Mouse (Mus musculus) right cerebral cortex, postnatal 4 days (tissue): ENCODE measurements around the gene Btf3.

Experiments
- DNase-seq: peaks from one replicate; pipeline ENCODE4 v3.0.0-alpha.2; 2022

Gene Btf3

DNA sequence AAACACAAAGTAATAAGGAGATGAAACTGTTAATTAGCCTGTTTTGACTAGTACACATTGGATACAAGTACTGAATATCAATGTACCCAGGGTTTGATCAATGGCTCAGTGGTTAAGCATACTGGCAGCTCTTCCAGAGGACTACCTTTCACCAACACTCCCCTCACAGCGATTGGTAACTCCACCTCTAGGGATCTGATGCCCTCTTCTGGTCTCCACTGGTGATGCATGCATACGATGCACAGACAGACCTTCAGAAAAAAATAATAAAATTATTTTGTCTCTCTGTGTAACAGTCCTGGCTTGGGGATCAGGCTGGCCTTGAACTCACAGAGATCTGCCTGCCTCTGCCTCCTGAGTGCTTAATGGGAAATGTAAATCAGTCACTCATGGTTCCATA lies 15.3 kb upstream of the Btf3 start:
- DNase-seq, result no peak

DNA sequence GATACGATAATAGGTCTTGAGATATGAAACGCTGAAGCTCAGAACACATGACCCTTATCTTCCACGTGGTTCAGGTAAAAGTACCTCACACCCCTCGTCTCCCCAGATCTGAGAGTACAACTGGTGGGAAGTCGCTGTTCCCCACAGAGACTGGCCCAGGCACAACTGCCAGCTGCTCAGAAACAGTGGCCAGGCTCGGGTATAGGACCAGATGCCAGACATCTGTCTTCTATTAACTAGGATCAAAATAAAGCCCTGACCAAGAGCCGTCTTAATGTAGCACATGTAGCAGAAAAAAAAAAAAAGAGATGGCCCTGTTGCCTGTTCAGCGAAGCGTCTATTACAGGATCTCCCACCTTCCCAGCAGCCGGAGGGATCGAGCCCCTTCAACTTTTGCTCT lies 8.2 kb upstream of the Btf3 start:
- no peak for DNase-seq

DNA sequence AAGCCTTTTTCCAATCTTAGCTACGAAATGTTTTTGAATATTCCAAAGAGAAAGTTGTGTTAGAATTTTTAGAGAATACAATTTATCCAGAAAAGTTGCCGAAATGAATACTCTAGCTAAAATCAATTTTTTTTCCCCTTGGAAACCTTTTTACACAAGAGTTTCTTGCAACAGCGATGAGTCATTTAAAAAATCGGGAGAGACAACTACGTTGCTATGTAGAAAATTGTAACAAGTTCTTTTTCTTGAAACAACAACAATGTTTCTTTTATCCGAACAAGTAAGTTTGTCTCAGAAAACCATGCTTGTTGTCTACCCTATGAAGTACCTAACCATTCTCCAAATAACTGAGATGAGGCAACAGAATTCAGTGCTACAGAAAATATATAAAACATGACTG lies 1.1 kb upstream of the Btf3 start:
- DNase-seq, result no peak

GRCm38 (mm10) chr13:98317246-98317677 lies 456 bp upstream of the Btf3 start:
- DNase-seq, result no peak

DNA sequence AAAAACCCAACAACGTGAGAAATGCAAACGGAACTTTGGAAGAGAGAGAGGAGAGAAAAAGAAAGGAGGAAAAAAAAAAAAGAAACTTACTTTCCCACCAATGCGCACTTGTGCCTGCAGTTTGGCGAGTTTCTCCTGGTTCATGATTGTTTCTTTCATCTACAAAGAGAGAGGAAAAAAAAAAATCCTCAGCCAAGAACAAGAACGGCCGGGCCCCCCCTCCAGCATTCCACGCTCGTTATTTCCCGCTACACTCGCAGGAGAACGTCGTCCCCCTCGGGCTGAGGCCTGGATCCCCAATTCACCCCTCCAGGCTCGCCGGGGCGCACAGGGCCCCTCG lies 696 bp downstream of the Btf3 start:
- DNase-seq, result no peak

DNA sequence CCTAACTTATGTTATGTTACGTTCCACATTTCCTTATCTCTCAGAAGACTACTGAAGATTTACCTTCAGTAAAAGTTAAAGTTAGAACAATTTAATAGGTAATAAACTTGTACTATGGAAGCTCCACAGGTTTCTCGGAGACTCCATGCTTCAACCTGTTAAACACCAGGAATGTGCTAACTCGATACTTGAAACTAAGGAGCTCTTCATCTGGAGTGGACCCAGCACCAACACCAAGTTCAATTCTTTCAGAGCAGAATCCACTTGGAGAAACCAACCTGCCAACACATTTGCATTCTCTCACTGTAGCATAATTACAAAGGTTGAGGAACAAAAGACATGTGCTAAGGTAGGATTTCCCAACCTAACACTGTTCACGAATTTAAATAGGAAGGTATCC lies 1.7 kb downstream of the Btf3 start:
- DNase-seq, result no peak

- no peak for DNase-seq
Measured at GRCm38 (mm10) chr13:98313631-98314030, 3.2 kb downstream of the Btf3 start.

GRCm38 (mm10) chr13:98311597-98311996 lies 5.2 kb downstream of the Btf3 start:
- no peak for DNase-seq

- no peak for DNase-seq
Measured at GRCm38 (mm10) chr13:98308724-98309123, 8.1 kb downstream of the Btf3 start.

GRCm38 (mm10) chr13:98308004-98308403 lies 8.8 kb downstream of the Btf3 start:
- no peak for DNase-seq

GRCm38 (mm10) chr13:98306852-98307475 lies 9.8 kb downstream of the Btf3 start:
- no peak for DNase-seq

DNA sequence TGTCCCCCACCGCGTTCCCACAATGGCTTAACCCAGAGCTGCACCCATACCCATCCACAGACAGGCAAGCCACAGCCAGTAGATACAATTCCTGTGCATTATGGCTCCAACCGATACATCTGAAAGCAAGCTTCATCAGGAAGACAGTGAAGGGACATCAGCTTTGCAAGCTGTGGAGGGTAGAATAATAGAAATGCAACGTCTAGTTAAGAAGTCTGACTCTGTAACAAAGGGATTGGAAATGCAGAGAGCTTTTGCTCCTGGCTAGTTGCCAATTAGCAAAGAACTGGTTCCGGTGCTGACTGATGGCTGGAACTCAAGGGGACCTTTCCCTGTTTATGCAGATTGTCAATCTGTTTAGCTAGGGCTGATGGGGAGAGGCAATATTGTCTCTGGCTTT lies 10.4 kb downstream of the Btf3 start:
- DNase-seq, result no peak

DNA sequence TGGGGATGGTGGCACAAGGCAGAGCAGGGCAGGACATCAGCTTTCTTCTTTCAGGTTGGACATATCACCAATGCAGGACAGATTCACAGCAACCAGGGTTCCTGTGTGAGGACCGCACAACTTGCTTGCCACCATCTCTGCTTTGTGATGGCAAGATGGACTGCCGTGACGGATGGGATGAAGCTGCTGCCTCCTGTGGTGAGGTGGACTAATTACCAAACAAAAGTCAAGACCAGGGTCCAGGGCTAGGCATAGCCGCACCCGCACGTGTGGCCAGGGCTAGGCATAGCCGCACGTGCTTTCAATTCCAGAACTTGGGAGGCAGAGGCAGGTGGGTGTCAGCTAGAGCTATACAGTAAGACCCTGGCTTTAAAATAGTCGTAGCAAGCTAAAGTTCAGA lies 11.5 kb downstream of the Btf3 start:
- DNase-seq, result no peak

- DNase-seq, result peak; percentile 79
Measured at GRCm38 (mm10) chr13:98298833-98299758, 17.7 kb downstream of the Btf3 start.

DNA sequence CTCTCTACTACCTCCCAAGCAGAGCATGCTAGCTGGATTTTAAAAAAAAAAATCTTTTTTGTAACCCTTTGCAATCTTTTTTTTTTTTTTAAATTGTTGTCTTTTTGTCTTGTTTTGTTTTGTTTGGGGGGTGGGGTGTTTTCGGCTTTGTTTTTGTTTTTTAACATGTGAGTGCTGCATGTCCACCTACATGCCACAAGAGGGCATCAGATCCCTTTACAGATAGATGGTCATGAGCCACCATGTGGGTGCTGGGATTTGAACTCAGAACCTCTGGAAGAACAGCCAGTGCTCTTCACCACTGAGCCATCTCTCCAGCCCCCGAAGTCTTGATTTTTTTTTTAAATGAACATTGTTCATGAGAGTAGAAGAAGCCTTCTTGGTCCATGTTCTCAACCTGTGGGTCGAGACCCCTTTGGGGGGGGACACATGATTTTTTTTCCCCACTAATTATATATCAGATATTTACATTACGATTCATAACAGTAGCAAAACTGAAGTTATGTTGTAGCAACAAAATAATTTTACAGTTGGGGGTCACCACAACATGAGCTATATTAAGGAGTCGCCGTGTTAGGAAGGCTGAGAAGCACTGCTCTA lies 18.8 kb downstream of the Btf3 start:
- DNase-seq, result no peak

- no peak for DNase-seq
Measured at GRCm38 (mm10) chr13:98296072-98296471, 20.7 kb downstream of the Btf3 start.

DNA sequence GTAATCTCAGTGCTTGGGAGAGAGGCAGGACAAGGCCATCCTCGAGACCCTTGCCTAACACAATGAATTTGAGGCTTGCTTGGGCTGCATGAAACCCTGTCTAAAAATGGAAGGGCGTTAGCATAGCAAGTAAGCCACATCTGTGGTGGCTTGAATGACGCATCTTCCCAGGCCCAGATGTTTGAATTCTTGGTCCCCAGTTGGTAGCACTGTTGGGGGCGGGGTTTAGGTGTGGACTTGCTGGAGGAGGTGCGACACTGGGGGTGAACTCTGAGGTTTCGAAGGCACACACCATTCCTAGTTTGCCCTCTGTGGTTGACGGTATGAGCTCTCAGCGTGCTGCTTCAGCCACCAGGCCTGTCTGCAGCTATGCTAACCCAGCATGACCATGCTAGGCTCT lies 25.1 kb downstream of the Btf3 start:
- no peak for DNase-seq

- DNase-seq, result no peak
Measured at GRCm38 (mm10) chr13:98290719-98291118, 26.1 kb downstream of the Btf3 start.

GRCm38 (mm10) chr13:98280990-98281650 lies 35.7 kb downstream of the Btf3 start:
- no peak for DNase-seq

- DNase-seq, result no peak
Measured at GRCm38 (mm10) chr13:98279686-98280085, 37.1 kb downstream of the Btf3 start, which contains the start of gene Gm21976. TSS of gene Gm21976 (plus strand) at chr13:98279887.

GRCm38 (mm10) chr13:98277501-98277900 lies 39.3 kb downstream of the Btf3 start:
- DNase-seq, result no peak

DNA sequence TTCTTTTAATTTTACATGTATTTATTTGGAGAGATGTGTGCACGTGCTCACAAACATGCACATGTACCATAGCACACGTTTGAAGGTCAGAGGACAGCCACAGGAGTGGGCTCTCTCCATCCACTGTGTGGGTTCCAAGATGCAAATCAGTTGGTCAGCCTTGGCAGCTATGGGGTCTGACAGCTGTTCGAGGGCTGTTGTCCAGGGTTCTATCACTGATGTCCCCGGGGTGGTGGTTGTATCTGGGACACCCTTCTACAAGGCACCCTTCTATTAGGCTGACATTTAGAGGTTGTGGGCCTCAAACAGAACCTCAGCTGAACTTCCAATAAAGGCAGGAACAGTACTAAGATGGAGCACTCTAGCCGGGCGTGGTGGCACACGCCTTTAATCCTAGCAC lies 40.6 kb downstream of the Btf3 start:
- no peak for DNase-seq

GRCm38 (mm10) chr13:98275646-98276045 lies 41.2 kb downstream of the Btf3 start:
- no peak for DNase-seq
